Mouse (Mus musculus) liver, embryonic 14.5 days (tissue): Measurements from ENCODE around the gene Zc3h12c. TPM values are rescaled to one million over a fixed set of nuclear protein-coding genes. Genes with fewer than 3 reads are reported as not detected.

Source experiments
- ATAC-seq: fragments of 200-750 bp; cut with Nextera tagmentation; 2 replicates; pipeline ENCODE4 v1.8.0; 2017; ENCODE audit warnings: moderate number of reproducible peaks, mild to moderate bottlenecking, moderate library complexity; ENCODE audit not compliant: insufficient read depth
- DNase-seq, 3 experiments: peaks; one replicate each; pipeline ENCODE4 v3.0.0-alpha.2; 2012 to 2013; ENCODE audit warnings: low read depth in 3 of 3, low spot score in 3 of 3
- H3K27ac ChIP-seq: fragments of 300-500 bp; sonication (generic); 2 replicates; pipeline ENCODE4 v1.5.1; 2014; ENCODE audit warnings: moderate library complexity, mild to moderate bottlenecking, control low read depth, inconsistent platforms
- H3K27me3 ChIP-seq: fragments of 300-500 bp; sonication (generic); 2 replicates; pipeline ENCODE4 v1.6.1; 2014; ENCODE audit warnings: mild to moderate bottlenecking, low read length, moderate library complexity; ENCODE audit not compliant: control insufficient read depth, insufficient read depth
- H3K36me3 ChIP-seq: fragments of 300-500 bp; sonication (generic); replicated peaks from 2 replicates; pipeline ENCODE4 v1.6.1; 2014; ENCODE audit warnings: low read depth; ENCODE audit not compliant: control insufficient read depth, insufficient read depth
- H3K4me1 ChIP-seq, 2 experiments: fragments of 200-500 bp in 1 of 2; fragments of 300-500 bp in 1 of 2; sonication (generic) in 1 of 2; replicated peaks; 2 replicates each; pipeline ENCODE4 v1.6.1; 2012 to 2014; ENCODE audit warnings: antibody characterized with exemption in 1 of 2, inconsistent platforms in 1 of 2, low read length in 1 of 2; ENCODE audit not compliant: control insufficient read depth in 2 of 2, insufficient read depth in 2 of 2
- H3K4me2 ChIP-seq: fragments of 300-500 bp; sonication (generic); 2 replicates; pipeline ENCODE4 v1.6.1; 2014; ENCODE audit warnings: low read depth, mild to moderate bottlenecking, control low read depth, moderate library complexity
- H3K4me3 ChIP-seq, 2 experiments: fragments of 200-500 bp in 1 of 2; fragments of 300-500 bp in 1 of 2; sonication (generic) in 1 of 2; 2 replicates each; pipeline ENCODE4 v1.5.1; 2012 to 2014; ENCODE audit warnings: low read depth in 2 of 2, low read length in 2 of 2, mild to moderate bottlenecking in 2 of 2, control low read depth in 1 of 2, inconsistent platforms in 1 of 2, moderate library complexity in 1 of 2; ENCODE audit not compliant: insufficient read depth in 1 of 2
- H3K9ac ChIP-seq: fragments of 300-500 bp; sonication (generic); replicated peaks from 2 replicates; pipeline ENCODE4 v1.6.1; 2014; ENCODE audit warnings: mild to moderate bottlenecking, control low read depth, moderate library complexity
- H3K9me3 ChIP-seq: fragments of 300-500 bp; sonication (generic); 2 replicates; pipeline ENCODE4 v1.6.1; 2016; ENCODE audit warnings: low read length, mixed read lengths; ENCODE audit not compliant: control insufficient read depth
- CTCF ChIP-seq: IDR thresholded peaks from 2 replicates; pipeline ENCODE4 v1.5.1; 2016; ENCODE audit warnings: antibody characterized with exemption, low read depth, control low read depth
- EP300 ChIP-seq: IDR thresholded peaks from 2 replicates; pipeline ENCODE4 v1.6.1; 2016; ENCODE audit warnings: antibody characterized with exemption, low read depth
- WGBS: fragments of 180-500 bp; shearing (Covaris S2); extraction: QIAGEN DNeasy Blood & Tissue Kit; methylation state at CpG from one replicate; pipeline ENCODE4 v1.1.7; 2014; ENCODE audit not compliant: insufficient replicate concordance; 5-methylcytosine and 5-hydroxymethylcytosine counted together
- polyA plus RNA-seq, 2 experiments: library from polyadenylated mRNA; depleted of rRNA in 1 of 2; stranded (reverse) in 1 of 2; unstranded in 1 of 2; fragments of >200 nt; fragmentation: Nextera tagmentation in 1 of 2; extraction: Ambion mirVana in 1 of 2; gene quantifications; 2 replicates each; pipeline versions ENCODE4 v1.2.1 to v1.2.3; 2012 to 2014

Zc3h12c gene
- polyA plus RNA-seq, 2 experiments, result 0.38 to 0.53 TPM

GRCm38 (mm10) chr9:52149286-52149685 lies 19.1 kb downstream of the Zc3h12c start:
- H3K9me3 ChIP-seq, result no peaks in the 10 kb centered on the region
- H3K27me3 ChIP-seq, result no peaks in the 10 kb centered on the region
- no peak for DNase-seq
- no peak overlapping the region for H3K9ac ChIP-seq
- no peak overlapping the region for H3K4me3 ChIP-seq
- no peak overlapping the region for H3K27ac ChIP-seq
- no peak overlapping the region for H3K4me2 ChIP-seq
- 51% methylated on average over 4 of the region's 4 CpGs for WGBS
- TF ChIP-seq CTCF, result no peak
- TF ChIP-seq EP300, result no peak
- no peak for ATAC-seq
- no peaks in the 10 kb centered on the region for H3K4me1 ChIP-seq
- no peaks in the 10 kb centered on the region for H3K36me3 ChIP-seq

- 66% methylated on average over 4 of the region's 4 CpGs for WGBS
- no peaks in the 10 kb centered on the region for H3K36me3 ChIP-seq
- TF ChIP-seq EP300 (no peak), CTCF (no peak)
- H3K27ac ChIP-seq, result no peak overlapping the region
- H3K4me3 ChIP-seq, result no peak overlapping the region
- H3K27me3 ChIP-seq, result no peaks in the 10 kb centered on the region
- DNase-seq, result no peak
- no peaks in the 10 kb centered on the region for H3K4me1 ChIP-seq
- H3K9ac ChIP-seq, result no peak overlapping the region
- H3K9me3 ChIP-seq, result no peaks in the 10 kb centered on the region
- ATAC-seq, result no peak
- H3K4me2 ChIP-seq, result no peak overlapping the region
These were observed 19.5 kb downstream of the Zc3h12c start for GRCm38 (mm10) chr9:52148831-52149230.

- 66% methylated on average over 3 of the region's 3 CpGs for WGBS
- Histone ChIP-seq H3K27ac (no peak overlapping the region), H3K4me2 (no peak overlapping the region), H3K4me1 (no peaks in the 10 kb centered on the region), H3K27me3 (no peaks in the 10 kb centered on the region), H3K4me3 (no peak overlapping the region), H3K9ac (no peak overlapping the region), H3K36me3 (no peaks in the 10 kb centered on the region), H3K9me3 (no peaks in the 10 kb centered on the region)
- DNase-seq (no peak), ATAC-seq (no peak)
- TF ChIP-seq EP300 (no peak), CTCF (no peak)
These were observed 20.1 kb downstream of the Zc3h12c start for GRCm38 (mm10) chr9:52148311-52148710.

- Histone ChIP-seq H3K4me3 (no peak overlapping the region), H3K4me1 (no peaks in the 10 kb centered on the region), H3K9ac (no peak overlapping the region), H3K36me3 (no peaks in the 10 kb centered on the region), H3K9me3 (no peaks in the 10 kb centered on the region), H3K4me2 (no peak overlapping the region), H3K27me3 (no peaks in the 10 kb centered on the region), H3K27ac (no peak overlapping the region)
- ATAC-seq, result no peak
- WGBS, result 72% methylated on average over 4 of the region's 4 CpGs
- TF ChIP-seq CTCF (no peak), EP300 (no peak)
- DNase-seq, result no peak
These were observed 22.1 kb downstream of the Zc3h12c start for GRCm38 (mm10) chr9:52146241-52146640.

- WGBS, result 36% methylated on average over 2 of the region's 2 CpGs
- Histone ChIP-seq H3K4me2 (no peak overlapping the region), H3K4me3 (no peak overlapping the region), H3K9me3 (no peaks in the 10 kb centered on the region), H3K9ac (no peak overlapping the region), H3K4me1 (0 out of 4 replicates have a peak, but pooled peaks cover 0 to 2% of the 10 kb centered on the region in 2 experiments), H3K27me3 (no peaks in the 10 kb centered on the region), H3K36me3 (no peaks in the 10 kb centered on the region), H3K27ac (no peak overlapping the region)
- TF ChIP-seq CTCF (no peak), EP300 (no peak)
- no peak for ATAC-seq
- no peak for DNase-seq
These were observed 35.6 kb downstream of the Zc3h12c start for GRCm38 (mm10) chr9:52132771-52133170.
